Mouse (Mus musculus): ENCODE results near the gene Tmem274. TPM values are rescaled to one million over a fixed set of nuclear protein-coding genes. Genes with fewer than 3 reads are reported as not detected.

The Tmem274 gene
- total and polyA plus RNA-seq, 3 experiments = not detected

GRCm38 (mm10) chr4:149475096-149475495 lies 2.1 kb upstream of the Tmem274 start:
- TF ChIP-seq EP300 (IDR thresholded peaks at IDR 0.05; ENCODE audit: insufficient read depth, low read depth, low read length) (no peak), CTCF (IDR thresholded peaks at IDR 0.05) (peak; percentile 35)
- Histone ChIP-seq H3K4me1 (ENCODE audit: control insufficient read depth, insufficient read depth, low read length) (no peaks in the 10 kb centered on the region), H3K4me3 (no peak overlapping the region), H3K27me3 (ENCODE audit: control insufficient read depth, insufficient read depth, low read length) (no peaks in the 10 kb centered on the region), H3K27ac (no peak overlapping the region), H3K9ac (ENCODE audit: low read depth, low read length) (no peak overlapping the region), H3K79me2 (replicated peaks; ENCODE audit: control insufficient read depth, insufficient read depth, low read length) (peaks cover 2% of the 10 kb centered on the region), H3K36me3 (ENCODE audit: control insufficient read depth, insufficient read depth, low read length) (no peaks in the 10 kb centered on the region)
- intact Hi-C loops (cut with DNase I) = no loop called here
- 58% methylated on average over 7 of the region's 7 CpGs for WGBS
- DNase-seq = no peak

GRCm38 (mm10) chr4:149484566-149484965 lies 7.4 kb downstream of the Tmem274 start:
- intact Hi-C loops (cut with DNase I) = loop anchor here (2.0 kb wide), 1 partner anchor 22 kb away; no protein-coding TSS in a partner anchor
- WGBS = 20% methylated on average over 3 of the region's 3 CpGs

DNA sequence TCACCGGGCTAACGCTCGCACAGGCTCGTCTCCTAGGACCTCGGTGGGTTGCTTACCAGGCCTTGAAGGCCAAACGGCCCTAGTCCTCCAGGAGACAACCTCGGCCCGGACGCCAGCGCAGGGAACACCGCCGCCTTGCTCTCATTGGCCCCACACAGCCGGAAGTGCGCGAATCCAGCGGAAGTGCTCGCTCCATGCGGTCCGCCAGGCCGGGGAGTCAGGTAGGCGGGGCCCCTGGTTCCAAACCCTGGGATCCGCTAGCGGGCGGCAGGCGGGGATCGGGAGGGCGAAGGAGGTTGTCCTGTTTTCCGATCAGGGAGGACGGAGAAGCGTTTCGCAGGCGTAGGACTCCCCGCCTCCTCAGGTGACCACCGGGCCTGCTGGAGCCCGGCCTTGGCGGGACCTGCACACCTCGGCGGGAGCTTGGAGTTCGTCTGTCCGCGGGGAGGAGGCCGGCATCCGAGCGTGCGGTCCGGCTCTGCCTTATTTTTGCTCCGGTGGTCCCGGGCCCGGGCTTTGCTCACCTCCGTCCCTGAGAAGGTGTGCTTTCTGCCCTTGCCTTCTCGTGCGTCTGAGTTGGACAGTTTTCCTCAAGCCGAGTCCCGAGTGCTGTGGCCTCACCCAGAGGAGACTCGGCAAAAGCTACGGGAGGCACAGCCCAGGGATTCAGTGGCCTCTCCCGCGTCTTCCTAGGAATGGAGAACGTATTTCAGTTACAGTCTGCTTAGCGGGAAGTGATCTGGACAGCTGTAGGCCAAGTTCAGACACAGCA lies 8.1 kb downstream of the Tmem274 start, which contains the start of the genes Nmnat1 and Lzic:
TSS of gene Nmnat1 (minus strand) at position 150 of the 772 bp plus-strand sequence.
TSS of gene Lzic (plus strand) at position 177 of the 772 bp plus-strand sequence.
- peak; percentile 94 to 95 for DNase-seq
- Histone ChIP-seq H3K27ac (peak within 1 kb of the TSS; percentile 97), H3K4me3 (peak within 1 kb of the TSS; percentile 87), H3K9ac (ENCODE audit: low read depth, low read length) (peak within 1 kb of the TSS; percentile 93), H3K27me3 (ENCODE audit: control insufficient read depth, insufficient read depth, low read length) (no peaks in the 10 kb centered on the region), H3K4me1 (ENCODE audit: control insufficient read depth, insufficient read depth, low read length) (peaks cover 3% of the 10 kb centered on the region), H3K79me2 (replicated peaks; ENCODE audit: control insufficient read depth, insufficient read depth, low read length) (peaks cover 2% of the 10 kb centered on the region), H3K36me3 (ENCODE audit: control insufficient read depth, insufficient read depth, low read length) (peaks cover 19% of the 10 kb centered on the region)
- WGBS = under 1% methylated on average over 60 of the region's 60 CpGs
- TF ChIP-seq CTCF (IDR thresholded peaks at IDR 0.05) (peak; percentile 41), EP300 (IDR thresholded peaks at IDR 0.05; ENCODE audit: insufficient read depth, low read depth, low read length) (peak; percentile 55; the same call in 1 of the 2 replicates), POLR2A (IDR thresholded peaks at IDR 0.05; ENCODE audit: insufficient read depth, low read depth, low read length) (peak; percentile 78)
- intact Hi-C loops (cut with DNase I) = loop anchor here (1.0 to 5.0 kb wide), 4 partner anchors 22 to 138 kb away; partner anchors contain the start of gene Rbp7

More at GRCm38 (mm10) chr4:149484566-149484965, 7.4 kb downstream of the Tmem274 start:
- no peak for DNase-seq
- Histone ChIP-seq H3K4me1 (ENCODE audit: control insufficient read depth, insufficient read depth, low read length) (peaks cover 3% of the 10 kb centered on the region), H3K9ac (ENCODE audit: low read depth, low read length) (peak overlapping the region; percentile 68), H3K27ac (peak overlapping the region; percentile 97), H3K79me2 (replicated peaks; ENCODE audit: control insufficient read depth, insufficient read depth, low read length) (peaks cover 2% of the 10 kb centered on the region), H3K4me3 (peak overlapping the region; percentile 87), H3K27me3 (ENCODE audit: control insufficient read depth, insufficient read depth, low read length) (no peaks in the 10 kb centered on the region), H3K36me3 (ENCODE audit: control insufficient read depth, insufficient read depth, low read length) (peaks cover 19% of the 10 kb centered on the region)
- no peak for TF ChIP-seq POLR2A (IDR thresholded peaks at IDR 0.05; ENCODE audit: insufficient read depth, low read depth, low read length)
- no peak for TF ChIP-seq CTCF (IDR thresholded peaks at IDR 0.05)
- TF ChIP-seq EP300 (IDR thresholded peaks at IDR 0.05; ENCODE audit: insufficient read depth, low read depth, low read length) = no peak

DNA sequence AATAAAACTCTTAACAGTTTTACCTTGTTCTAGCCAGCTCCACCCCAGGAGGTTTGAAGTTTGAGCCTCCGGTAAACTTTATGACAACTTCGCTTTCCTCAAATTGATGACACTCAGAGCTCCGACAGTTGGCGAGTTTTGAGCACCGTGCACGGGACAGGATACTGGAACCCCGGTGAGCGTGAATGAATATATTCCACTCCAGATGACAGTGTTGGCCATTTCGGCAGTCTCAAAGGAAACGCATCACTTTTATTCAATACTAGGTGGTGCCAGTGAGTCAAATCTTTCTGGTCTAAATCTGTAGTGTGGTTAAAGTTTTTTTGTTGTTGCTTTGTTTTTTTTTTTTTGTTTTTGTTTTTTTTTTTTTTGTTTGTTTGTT lies 8.6 kb downstream of the Tmem274 start:
- WGBS = 0% methylated on average over 10 of the region's 10 CpGs
- Histone ChIP-seq H3K9ac (ENCODE audit: low read depth, low read length) (peak overlapping the region; percentile 93), H3K27ac (peak overlapping the region; percentile 97), H3K4me1 (ENCODE audit: control insufficient read depth, insufficient read depth, low read length) (peaks cover 3% of the 10 kb centered on the region), H3K27me3 (ENCODE audit: control insufficient read depth, insufficient read depth, low read length) (no peaks in the 10 kb centered on the region), H3K36me3 (ENCODE audit: control insufficient read depth, insufficient read depth, low read length) (peaks cover 19% of the 10 kb centered on the region), H3K79me2 (replicated peaks; ENCODE audit: control insufficient read depth, insufficient read depth, low read length) (peaks cover 2% of the 10 kb centered on the region), H3K4me3 (peak overlapping the region; percentile 87)
- TF ChIP-seq CTCF (IDR thresholded peaks at IDR 0.05) = peak; percentile 71
- TF ChIP-seq POLR2A (IDR thresholded peaks at IDR 0.05; ENCODE audit: insufficient read depth, low read depth, low read length) = no peak
- intact Hi-C loops (cut with DNase I) = loop anchor here (1.0 to 5.0 kb wide), 4 partner anchors 23 to 139 kb away; partner anchors contain the start of gene Rbp7
- DNase-seq = peak; percentile 35 to 53

DNA sequence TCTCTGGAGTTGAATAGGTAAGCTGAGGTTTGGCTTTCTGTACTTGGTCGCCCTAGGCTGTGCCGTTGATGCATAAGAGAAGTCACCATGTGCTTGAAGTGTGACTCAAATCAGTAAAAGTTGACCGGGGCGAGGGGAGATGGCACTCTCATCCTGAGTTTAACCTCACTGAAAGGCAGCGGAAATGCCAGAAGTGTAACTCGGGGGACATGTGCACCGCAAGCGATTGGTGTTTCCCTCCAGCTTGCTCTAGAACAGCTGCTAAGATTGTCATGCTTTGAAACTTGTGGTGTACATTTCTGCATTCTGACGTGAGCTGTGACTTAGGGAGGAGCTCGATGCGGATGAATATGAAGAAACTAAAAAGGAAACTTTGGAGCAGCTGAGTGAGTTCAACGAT lies 10.6 kb downstream of the Tmem274 start:
- peak overlapping the region; percentile 97 for H3K27ac ChIP-seq
- TF ChIP-seq CTCF (IDR thresholded peaks at IDR 0.05) = no peak
- TF ChIP-seq POLR2A (IDR thresholded peaks at IDR 0.05; ENCODE audit: insufficient read depth, low read depth, low read length) = no peak
- no peak for TF ChIP-seq EP300 (IDR thresholded peaks at IDR 0.05; ENCODE audit: insufficient read depth, low read depth, low read length)
- intact Hi-C loops (cut with DNase I) = loop anchor here (5.0 kb wide), 2 partner anchors 35 to 140 kb away; partner anchors contain the start of gene Rbp7
- no peak overlapping the region for H3K4me3 ChIP-seq
- peaks cover 2% of the 10 kb centered on the region for H3K79me2 ChIP-seq (replicated peaks; ENCODE audit: control insufficient read depth, insufficient read depth, low read length)
- no peak overlapping the region for H3K9ac ChIP-seq (ENCODE audit: low read depth, low read length)
- H3K27me3 ChIP-seq (ENCODE audit: control insufficient read depth, insufficient read depth, low read length) = no peaks in the 10 kb centered on the region
- peaks cover 19% of the 10 kb centered on the region for H3K36me3 ChIP-seq (ENCODE audit: control insufficient read depth, insufficient read depth, low read length)
- no peak for DNase-seq
- WGBS = 91% methylated on average over 12 of the region's 12 CpGs
- peaks cover 3% of the 10 kb centered on the region for H3K4me1 ChIP-seq (ENCODE audit: control insufficient read depth, insufficient read depth, low read length)

Data from heart, adult 2 months (tissue).